Mouse (Mus musculus): ENCODE results near the gene Gpatch2. TPM values are rescaled to one million over a fixed set of nuclear protein-coding genes. Genes with fewer than 3 reads are reported as not detected.
A peak's percentile ranks its signal among the peaks of the same experiment; 100 is the strongest.

Gene Gpatch2
- polyA plus RNA-seq, 1 experiment from 2014 or later, result 18.3 TPM

DNA sequence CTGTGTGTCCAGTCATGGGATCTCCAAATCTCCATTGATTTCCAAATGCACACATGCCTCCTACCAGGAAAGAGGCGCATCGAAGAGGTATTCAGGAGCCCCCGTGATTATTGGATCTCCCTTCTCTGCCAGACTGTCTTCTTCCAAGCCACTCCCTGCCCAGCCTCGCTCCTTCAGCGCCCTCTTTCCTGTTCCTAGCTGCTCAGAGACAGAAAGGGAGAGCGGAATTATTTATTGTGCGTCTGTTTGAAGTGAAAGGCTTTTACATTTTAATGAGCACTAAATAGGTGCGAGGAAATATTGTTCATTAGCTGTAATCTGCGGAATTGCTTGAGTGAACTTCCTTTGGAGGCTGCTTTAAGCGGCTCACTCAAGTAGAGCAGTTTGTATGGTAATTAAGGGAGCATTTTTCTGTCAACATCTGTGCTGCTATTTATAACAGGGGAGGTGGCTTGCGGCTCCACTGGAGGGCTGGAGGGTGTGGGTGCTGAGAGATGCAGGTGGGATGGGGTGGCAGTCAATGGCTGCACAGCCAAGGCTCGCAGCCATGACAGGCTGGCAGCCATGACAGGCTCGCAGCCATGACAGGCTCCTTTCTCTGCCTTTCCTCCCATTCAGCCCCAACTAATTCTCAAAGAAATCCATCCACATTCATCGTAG is 162.7 kb downstream of the Gpatch2 start:
- peak; percentile 85 for ATAC-seq (ENCODE audit: low read depth)
- H3K36me3 ChIP-seq (ENCODE audit: control insufficient read depth, insufficient read depth, low read length), result no peaks in the 10 kb centered on the region
- H3K9ac ChIP-seq (replicated peaks; ENCODE audit: low read depth, low read length), result no peak overlapping the region
- H3K27me3 ChIP-seq (ENCODE audit: control insufficient read depth, insufficient read depth, low read length), result no peaks in the 10 kb centered on the region
- 32% methylated on average over 14 of the region's 14 CpGs for WGBS
- peak overlapping the region; percentile 56 for H3K27ac ChIP-seq (ENCODE audit: low read depth, low read length)
- peaks cover 5% of the 10 kb centered on the region; the same call in 1 of the 2 replicates for H3K4me1 ChIP-seq (ENCODE audit: control insufficient read depth, insufficient read depth, low read length)
- H3K9me3 ChIP-seq (ENCODE audit: control insufficient read depth, low read length), result no peaks in the 10 kb centered on the region
- peak overlapping the region; percentile 6; the same call in 1 of the 2 replicates for H3K4me2 ChIP-seq (ENCODE audit: low read depth, low read length)
- H3K4me3 ChIP-seq (ENCODE audit: low read depth, low read length), result no peak overlapping the region

GRCm38 (mm10) chr1:187389476-187389875 is 174.2 kb downstream of the Gpatch2 start:
- Histone ChIP-seq H3K9me3 (ENCODE audit: control insufficient read depth, low read length) (no peaks in the 10 kb centered on the region), H3K27me3 (ENCODE audit: control insufficient read depth, insufficient read depth, low read length) (no peaks in the 10 kb centered on the region), H3K4me2 (ENCODE audit: low read depth, low read length) (no peak overlapping the region), H3K27ac (ENCODE audit: low read depth, low read length) (no peak overlapping the region), H3K36me3 (ENCODE audit: control insufficient read depth, insufficient read depth, low read length) (no peaks in the 10 kb centered on the region), H3K9ac (replicated peaks; ENCODE audit: low read depth, low read length) (no peak overlapping the region), H3K4me3 (ENCODE audit: low read depth, low read length) (no peak overlapping the region), H3K4me1 (ENCODE audit: control insufficient read depth, insufficient read depth, low read length) (no peaks in the 10 kb centered on the region)
- WGBS, result 78% methylated on average over 4 of the region's 4 CpGs
- ATAC-seq (ENCODE audit: low read depth), result no peak

DNA sequence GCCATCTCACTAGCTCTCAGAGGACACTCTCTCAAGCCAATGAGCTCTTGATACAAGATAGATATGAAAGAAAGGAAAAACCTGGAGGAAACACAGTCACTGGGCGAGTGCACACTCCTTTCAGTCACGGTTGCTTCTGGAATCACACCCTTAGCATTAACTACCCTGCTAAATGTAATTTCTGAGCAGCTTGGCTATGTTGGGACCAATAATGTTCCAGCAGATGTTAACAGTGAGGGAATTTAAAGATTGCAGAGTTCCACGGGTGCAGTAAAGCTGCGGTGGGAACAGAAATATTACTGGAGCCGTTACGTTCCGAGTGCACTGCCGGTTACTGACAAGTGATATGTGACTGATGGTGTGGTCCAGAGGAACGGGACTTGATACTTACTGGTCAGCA is 185.5 kb downstream of the Gpatch2 start:
- Histone ChIP-seq H3K36me3 (ENCODE audit: control insufficient read depth, insufficient read depth, low read length) (no peaks in the 10 kb centered on the region), H3K27ac (ENCODE audit: low read depth, low read length) (no peak overlapping the region; the same call in 1 of the 2 replicates), H3K4me3 (ENCODE audit: low read depth, low read length) (no peak overlapping the region), H3K4me2 (ENCODE audit: low read depth, low read length) (no peak overlapping the region), H3K4me1 (ENCODE audit: control insufficient read depth, insufficient read depth, low read length) (no peaks in the 10 kb centered on the region; the same call in 1 of the 2 replicates), H3K9me3 (ENCODE audit: control insufficient read depth, low read length) (no peaks in the 10 kb centered on the region), H3K27me3 (ENCODE audit: control insufficient read depth, insufficient read depth, low read length) (no peaks in the 10 kb centered on the region), H3K9ac (replicated peaks; ENCODE audit: low read depth, low read length) (no peak overlapping the region)
- 54% methylated on average over 9 of the region's 9 CpGs for WGBS
- peak; percentile 49; the same call in 1 of the 2 replicates for ATAC-seq (ENCODE audit: low read depth)

Other genes with a start within 250 kb of the Gpatch2 start
- 0.08 and 0.17 TPM in 2 replicates for gene D1Pas1, start 248.1 kb upstream of the Gpatch2 start, polyA plus RNA-seq (2014; fragmentation: Nextera tagmentation; extraction: Ambion mirVana)
- 0.89 and 1.6 TPM in 2 replicates for gene Spata17, start within 50 bp of the Gpatch2 start, polyA plus RNA-seq (2014; fragmentation: Nextera tagmentation; extraction: Ambion mirVana)